Mouse (Mus musculus): ENCODE data around the gene Kcna6. TPM values are rescaled to one million over a fixed set of nuclear protein-coding genes. Genes with fewer than 3 reads are reported as not detected.

The Kcna6 gene
- polyA plus RNA-seq, 1 experiment from 2014 or later, result 9.3 TPM

- Histone ChIP-seq H3K27me3 (no peaks in the 10 kb centered on the region), H3K4me1 (replicated peaks) (no peaks in the 10 kb centered on the region), H3K4me3 (replicated peaks) (no peak overlapping the region), H3K4me2 (replicated peaks) (no peak overlapping the region), H3K9me3 (no peaks in the 10 kb centered on the region), H3K36me3 (no peaks in the 10 kb centered on the region), H3K9ac (replicated peaks) (no peak overlapping the region), H3K27ac (no peak overlapping the region)
- ATAC-seq, result no peak
- 71% methylated on average over 12 of the region's 12 CpGs for WGBS
Measured at GRCm38 (mm10) chr6:126718423-126719087, 21.9 kb downstream of the Kcna6 start.

- Histone ChIP-seq H3K9ac (replicated peaks) (no peak overlapping the region), H3K27me3 (no peaks in the 10 kb centered on the region), H3K9me3 (no peaks in the 10 kb centered on the region), H3K4me3 (replicated peaks) (no peak overlapping the region), H3K4me2 (replicated peaks) (no peak overlapping the region), H3K27ac (no peak overlapping the region), H3K4me1 (replicated peaks) (no peaks in the 10 kb centered on the region), H3K36me3 (no peaks in the 10 kb centered on the region)
- WGBS, result 83% methylated on average over 6 of the region's 6 CpGs
- no peak for ATAC-seq
Measured at GRCm38 (mm10) chr6:126712531-126712930, 27.9 kb downstream of the Kcna6 start.

GRCm38 (mm10) chr6:126705936-126706335, 34.5 kb downstream of the Kcna6 start:
- H3K9me3 ChIP-seq, result no peaks in the 10 kb centered on the region
- peaks cover 11% of the 10 kb centered on the region; the same call in 1 of the 2 replicates for H3K27me3 ChIP-seq
- H3K4me1 ChIP-seq (replicated peaks), result peaks cover 7% of the 10 kb centered on the region
- H3K36me3 ChIP-seq, result no peaks in the 10 kb centered on the region
- H3K4me3 ChIP-seq (replicated peaks), result no peak overlapping the region
- H3K4me2 ChIP-seq (replicated peaks), result no peak overlapping the region
- no peak overlapping the region for H3K27ac ChIP-seq
- WGBS, result 83% methylated on average over 6 of the region's 6 CpGs
- ATAC-seq, result no peak
- no peak overlapping the region for H3K9ac ChIP-seq (replicated peaks)

GRCm38 (mm10) chr6:126704430-126704829, 36.0 kb downstream of the Kcna6 start:
- ATAC-seq, result peak; percentile 31; the same call in 1 of the 2 replicates
- no peak overlapping the region for H3K4me2 ChIP-seq (replicated peaks)
- H3K9me3 ChIP-seq, result no peaks in the 10 kb centered on the region
- H3K9ac ChIP-seq (replicated peaks), result no peak overlapping the region
- no peak overlapping the region for H3K4me3 ChIP-seq (replicated peaks)
- H3K4me1 ChIP-seq (replicated peaks), result peaks cover 7% of the 10 kb centered on the region
- no peaks in the 10 kb centered on the region for H3K36me3 ChIP-seq
- peaks cover 11% of the 10 kb centered on the region; the same call in 1 of the 2 replicates for H3K27me3 ChIP-seq
- no peak overlapping the region for H3K27ac ChIP-seq
- WGBS, result 33% methylated on average over 4 of the region's 4 CpGs

GRCm38 (mm10) chr6:126702116-126702515, 38.4 kb downstream of the Kcna6 start:
- Histone ChIP-seq H3K9ac (replicated peaks) (peak overlapping the region; percentile 42; the same call in 1 of the 2 replicates), H3K9me3 (no peaks in the 10 kb centered on the region), H3K4me1 (replicated peaks) (peaks cover 7% of the 10 kb centered on the region)

GRCm38 (mm10) chr6:126701196-126701595, 39.3 kb downstream of the Kcna6 start:
- Histone ChIP-seq H3K27ac (no peak overlapping the region), H3K36me3 (no peaks in the 10 kb centered on the region), H3K27me3 (peaks cover 11% of the 10 kb centered on the region; the same call in 1 of the 2 replicates), H3K4me2 (replicated peaks) (no peak overlapping the region), H3K9me3 (no peaks in the 10 kb centered on the region), H3K4me1 (replicated peaks) (peaks cover 7% of the 10 kb centered on the region), H3K4me3 (replicated peaks) (no peak overlapping the region), H3K9ac (replicated peaks) (no peak overlapping the region)
- peak; percentile 32; the same call in 1 of the 2 replicates for ATAC-seq
- 73% methylated on average over 23 of the region's 23 CpGs for WGBS

More at GRCm38 (mm10) chr6:126702116-126702515, 38.4 kb downstream of the Kcna6 start:
- Histone ChIP-seq H3K36me3 (no peaks in the 10 kb centered on the region), H3K4me3 (replicated peaks) (no peak overlapping the region), H3K27ac (no peak overlapping the region), H3K27me3 (peaks cover 11% of the 10 kb centered on the region; the same call in 1 of the 2 replicates), H3K4me2 (replicated peaks) (peak overlapping the region; percentile 38)
- 3% methylated on average over 12 of the region's 12 CpGs for WGBS
- ATAC-seq, result peak; percentile 79

- H3K4me2 ChIP-seq (replicated peaks), result no peak overlapping the region
- no peak overlapping the region for H3K4me3 ChIP-seq (replicated peaks)
- H3K27me3 ChIP-seq, result peaks cover 8% of the 10 kb centered on the region; the same call in 1 of the 2 replicates
- no peak overlapping the region for H3K27ac ChIP-seq
- WGBS, result 71% methylated on average over 5 of the region's 5 CpGs
- H3K36me3 ChIP-seq, result no peaks in the 10 kb centered on the region
- ATAC-seq, result no peak
- no peak overlapping the region for H3K9ac ChIP-seq (replicated peaks)
- H3K4me1 ChIP-seq (replicated peaks), result peaks cover 7% of the 10 kb centered on the region
- H3K9me3 ChIP-seq, result no peaks in the 10 kb centered on the region
Measured at GRCm38 (mm10) chr6:126699995-126700394, 40.5 kb downstream of the Kcna6 start.

GRCm38 (mm10) chr6:126687120-126687519, 53.4 kb downstream of the Kcna6 start:
- Histone ChIP-seq H3K4me3 (replicated peaks) (no peak overlapping the region), H3K9ac (replicated peaks) (no peak overlapping the region), H3K27ac (no peak overlapping the region), H3K9me3 (no peaks in the 10 kb centered on the region), H3K27me3 (no peaks in the 10 kb centered on the region), H3K36me3 (no peaks in the 10 kb centered on the region), H3K4me2 (replicated peaks) (no peak overlapping the region), H3K4me1 (replicated peaks) (no peaks in the 10 kb centered on the region)
- ATAC-seq, result no peak
- 77% methylated on average over 4 of the region's 4 CpGs for WGBS

- 90% methylated on average over 3 of the region's 3 CpGs for WGBS
- no peak for ATAC-seq
Measured at GRCm38 (mm10) chr6:126685135-126685534, 55.3 kb downstream of the Kcna6 start.

GRCm38 (mm10) chr6:126678961-126679360, 61.5 kb downstream of the Kcna6 start:
- Histone ChIP-seq H3K4me1 (replicated peaks) (no peaks in the 10 kb centered on the region), H3K9ac (replicated peaks) (no peak overlapping the region), H3K27me3 (no peaks in the 10 kb centered on the region), H3K4me3 (replicated peaks) (no peak overlapping the region), H3K4me2 (replicated peaks) (no peak overlapping the region), H3K9me3 (no peaks in the 10 kb centered on the region), H3K36me3 (no peaks in the 10 kb centered on the region), H3K27ac (no peak overlapping the region)
- ATAC-seq, result no peak
- 61% methylated on average over 7 of the region's 7 CpGs for WGBS

More at GRCm38 (mm10) chr6:126685135-126685534, 55.3 kb downstream of the Kcna6 start:
- Histone ChIP-seq H3K4me3 (replicated peaks) (no peak overlapping the region), H3K9me3 (no peaks in the 10 kb centered on the region), H3K27me3 (no peaks in the 10 kb centered on the region), H3K4me1 (replicated peaks) (no peaks in the 10 kb centered on the region), H3K27ac (no peak overlapping the region), H3K4me2 (replicated peaks) (no peak overlapping the region), H3K9ac (replicated peaks) (no peak overlapping the region), H3K36me3 (no peaks in the 10 kb centered on the region)

GRCm38 (mm10) chr6:126667001-126667400, 73.5 kb downstream of the Kcna6 start:
- H3K4me2 ChIP-seq (replicated peaks), result no peak overlapping the region
- WGBS, result 89% methylated on average over 5 of the region's 5 CpGs
- H3K27me3 ChIP-seq, result peaks cover 12% of the 10 kb centered on the region
- no peak overlapping the region for H3K9ac ChIP-seq (replicated peaks)
- no peak for ATAC-seq
- no peak overlapping the region for H3K4me3 ChIP-seq (replicated peaks)
- no peak overlapping the region for H3K27ac ChIP-seq
- 0 out of 2 replicates have a peak, but pooled peaks cover 7% of the 10 kb centered on the region for H3K4me1 ChIP-seq (replicated peaks)
- no peaks in the 10 kb centered on the region for H3K36me3 ChIP-seq
- H3K9me3 ChIP-seq, result no peaks in the 10 kb centered on the region

- Histone ChIP-seq H3K4me2 (replicated peaks) (no peak overlapping the region), H3K9ac (replicated peaks) (no peak overlapping the region), H3K4me3 (replicated peaks) (no peak overlapping the region), H3K27me3 (peaks cover 12% of the 10 kb centered on the region), H3K27ac (no peak overlapping the region), H3K9me3 (no peaks in the 10 kb centered on the region), H3K36me3 (no peaks in the 10 kb centered on the region), H3K4me1 (replicated peaks) (0 out of 2 replicates have a peak, but pooled peaks cover 7% of the 10 kb centered on the region)
- ATAC-seq, result no peak
- 14% methylated on average over 6 of the region's 6 CpGs for WGBS
Measured at GRCm38 (mm10) chr6:126666091-126666490, 74.4 kb downstream of the Kcna6 start.

All from midbrain, embryonic 13.5 days (tissue).